Mouse (Mus musculus) intestine, embryonic 16.5 days (tissue): ENCODE data around the gene Atpaf1. TPM values are rescaled to one million over a fixed set of nuclear protein-coding genes. Genes with fewer than 3 reads are reported as not detected.

Experiments
- ATAC-seq: fragments of 200-750 bp; cut with Nextera tagmentation; 2 replicates; pipeline ENCODE4 v1.8.0; 2017; ENCODE audit warnings: moderate TSS enrichment, moderate library complexity
- H3K27ac ChIP-seq: fragments of 300-500 bp; sonication (generic); 2 replicates; pipeline ENCODE4 v1.5.1; 2014; ENCODE audit warnings: mild to moderate bottlenecking, low read length
- H3K27me3 ChIP-seq: fragments of 300-500 bp; sonication (generic); replicated peaks from 2 replicates; pipeline ENCODE4 v1.6.1; 2014; ENCODE audit warnings: low read length, control low read depth, mixed read lengths; ENCODE audit not compliant: control insufficient read depth, insufficient read depth
- H3K36me3 ChIP-seq: fragments of 300-500 bp; sonication (generic); 2 replicates; pipeline ENCODE4 v1.6.1; 2014; ENCODE audit warnings: low read length, control low read depth; ENCODE audit not compliant: control insufficient read depth, insufficient read depth
- H3K4me1 ChIP-seq: fragments of 300-500 bp; sonication (generic); 2 replicates; pipeline ENCODE4 v1.6.1; 2014; ENCODE audit warnings: low read length, control low read depth, mixed read lengths; ENCODE audit not compliant: control insufficient read depth, insufficient read depth
- H3K4me2 ChIP-seq: fragments of 300-500 bp; sonication (generic); 2 replicates; pipeline ENCODE4 v1.6.1; 2014; ENCODE audit warnings: low read depth, low read length, control low read depth
- H3K4me3 ChIP-seq: fragments of 300-500 bp; sonication (generic); 2 replicates; pipeline ENCODE4 v1.5.1; 2014; ENCODE audit warnings: mild to moderate bottlenecking, low read length
- H3K9ac ChIP-seq: fragments of 300-500 bp; sonication (generic); 2 replicates; pipeline ENCODE4 v1.6.1; 2014; ENCODE audit warnings: low read depth, low read length
- H3K9me3 ChIP-seq: fragments of 300-500 bp; sonication (generic); 2 replicates; pipeline ENCODE4 v1.6.1; 2016; ENCODE audit warnings: low read length, control low read depth; ENCODE audit not compliant: control insufficient read depth
- WGBS: fragments of 180-500 bp; shearing (Covaris S2); extraction: QIAGEN DNeasy Blood & Tissue Kit; methylation state at CpG from one replicate; pipeline ENCODE4 v1.1.7; 2014; 5-methylcytosine and 5-hydroxymethylcytosine counted together
- polyA plus RNA-seq: library from polyadenylated mRNA; unstranded; fragments of >200 nt; fragmentation: Nextera tagmentation; extraction: Ambion mirVana; gene quantifications from 2 replicates; pipeline ENCODE4 v1.2.1, GENCODE M21; 2015

Gene Atpaf1
- polyA plus RNA-seq, 1 experiment from 2014 or later = 52.8 TPM

DNA sequence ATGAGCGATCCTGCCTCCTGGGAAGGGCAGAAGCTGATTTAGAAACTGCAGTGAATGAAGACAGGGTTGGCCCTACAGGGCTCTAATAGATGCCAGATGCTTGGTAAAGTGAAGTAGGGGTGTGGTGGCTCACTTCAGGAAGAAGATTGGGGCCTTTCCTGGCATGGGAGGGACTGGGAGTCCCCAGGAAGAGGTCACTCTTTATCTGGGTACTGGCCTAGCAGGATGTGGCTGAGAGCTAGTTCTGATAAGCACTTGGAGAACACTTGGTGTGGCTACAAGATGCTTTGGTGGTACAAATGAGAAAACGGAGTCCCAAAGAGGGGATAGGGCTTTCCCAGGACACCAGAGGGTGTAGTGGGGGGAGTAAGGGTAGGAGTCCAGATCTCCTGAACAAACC lies 39.6 kb downstream of the Atpaf1 start:
- Histone ChIP-seq H3K27ac (no peak overlapping the region), H3K4me1 (peaks cover 17% of the 10 kb centered on the region), H3K4me3 (no peak overlapping the region), H3K4me2 (no peak overlapping the region), H3K36me3 (no peaks in the 10 kb centered on the region), H3K9ac (no peak overlapping the region), H3K9me3 (no peaks in the 10 kb centered on the region), H3K27me3 (no peaks in the 10 kb centered on the region)
- 74% methylated on average over 2 of the region's 2 CpGs for WGBS
- ATAC-seq = no peak

DNA sequence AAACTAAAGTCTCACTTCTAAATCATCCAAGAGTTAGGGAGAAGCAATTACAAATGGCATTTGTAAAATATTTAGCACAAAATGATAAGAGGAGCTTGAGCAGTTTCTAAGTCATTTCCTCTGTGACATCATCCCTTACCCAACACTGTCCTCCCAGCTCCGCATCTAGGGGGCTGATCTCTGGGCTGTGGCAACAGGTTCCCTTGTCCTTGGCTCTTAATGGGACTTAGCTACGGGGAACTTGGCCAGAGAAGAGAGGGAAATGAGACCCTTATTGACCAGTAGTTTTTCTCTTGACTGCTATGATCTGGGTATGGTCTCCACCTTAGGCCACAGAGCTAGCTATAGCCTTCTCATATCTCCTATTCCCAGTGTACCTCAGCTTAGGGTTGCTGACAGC lies 40.7 kb downstream of the Atpaf1 start:
- WGBS = 77% methylated on average over 2 of the region's 2 CpGs
- Histone ChIP-seq H3K27me3 (no peaks in the 10 kb centered on the region), H3K4me2 (no peak overlapping the region), H3K9ac (no peak overlapping the region), H3K27ac (no peak overlapping the region), H3K36me3 (no peaks in the 10 kb centered on the region), H3K4me1 (peaks cover 23% of the 10 kb centered on the region), H3K4me3 (no peak overlapping the region), H3K9me3 (no peaks in the 10 kb centered on the region)
- no peak for ATAC-seq

DNA sequence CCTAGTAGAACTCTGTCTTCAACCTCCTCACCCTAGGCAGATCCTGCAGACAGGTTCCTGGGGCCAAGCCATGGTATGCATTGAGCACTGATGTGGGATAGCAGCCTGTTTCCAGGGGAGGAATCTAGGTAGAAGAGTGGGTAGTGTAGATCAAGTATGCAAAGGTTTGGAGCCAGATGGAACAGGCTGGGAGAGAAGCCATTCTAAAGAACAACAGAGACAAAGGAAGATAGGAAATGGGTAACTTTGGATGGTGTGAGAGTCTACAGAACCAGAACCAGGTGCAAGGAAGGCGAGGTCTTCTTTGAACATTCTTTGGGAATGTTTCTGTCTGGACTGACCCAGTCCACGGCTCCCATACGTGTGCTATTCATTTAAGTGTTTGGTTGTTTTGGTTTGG lies 42.5 kb downstream of the Atpaf1 start:
- no peak overlapping the region for H3K4me3 ChIP-seq
- no peaks in the 10 kb centered on the region for H3K27me3 ChIP-seq
- no peaks in the 10 kb centered on the region for H3K9me3 ChIP-seq
- no peak for ATAC-seq
- H3K36me3 ChIP-seq = no peaks in the 10 kb centered on the region
- H3K4me2 ChIP-seq = peak overlapping the region; percentile 79; the same call in 1 of the 2 replicates
- WGBS = 73% methylated on average over 3 of the region's 3 CpGs
- H3K27ac ChIP-seq = no peak overlapping the region
- peaks cover 23% of the 10 kb centered on the region for H3K4me1 ChIP-seq
- H3K9ac ChIP-seq = no peak overlapping the region

DNA sequence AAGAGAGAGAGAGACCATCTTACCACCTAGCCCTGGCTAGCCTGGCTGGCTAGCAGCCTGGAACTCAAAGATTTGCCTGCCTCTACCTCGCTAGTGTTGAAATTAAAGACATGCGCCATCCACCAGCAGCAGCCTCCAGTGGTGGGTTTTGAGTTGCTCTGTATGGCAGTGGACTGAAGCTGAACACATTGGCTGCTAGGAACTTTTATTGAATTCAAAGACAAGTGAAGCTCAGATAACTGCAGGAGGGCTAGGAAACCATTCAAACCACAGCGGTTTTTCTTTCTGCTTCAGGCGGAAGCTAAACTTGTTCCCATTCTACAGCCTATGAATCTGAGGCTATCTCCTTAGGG lies 42.9 kb downstream of the Atpaf1 start:
- Histone ChIP-seq H3K9me3 (no peaks in the 10 kb centered on the region), H3K27ac (peak overlapping the region; percentile 93), H3K36me3 (no peaks in the 10 kb centered on the region), H3K4me2 (peak overlapping the region; percentile 79), H3K4me1 (peaks cover 26% of the 10 kb centered on the region), H3K9ac (peak overlapping the region; percentile 85), H3K4me3 (peak overlapping the region; percentile 74), H3K27me3 (no peaks in the 10 kb centered on the region)
- WGBS = 7% methylated on average over 4 of the region's 4 CpGs
- peak; percentile 0; the same call in 1 of the 2 replicates for ATAC-seq

DNA sequence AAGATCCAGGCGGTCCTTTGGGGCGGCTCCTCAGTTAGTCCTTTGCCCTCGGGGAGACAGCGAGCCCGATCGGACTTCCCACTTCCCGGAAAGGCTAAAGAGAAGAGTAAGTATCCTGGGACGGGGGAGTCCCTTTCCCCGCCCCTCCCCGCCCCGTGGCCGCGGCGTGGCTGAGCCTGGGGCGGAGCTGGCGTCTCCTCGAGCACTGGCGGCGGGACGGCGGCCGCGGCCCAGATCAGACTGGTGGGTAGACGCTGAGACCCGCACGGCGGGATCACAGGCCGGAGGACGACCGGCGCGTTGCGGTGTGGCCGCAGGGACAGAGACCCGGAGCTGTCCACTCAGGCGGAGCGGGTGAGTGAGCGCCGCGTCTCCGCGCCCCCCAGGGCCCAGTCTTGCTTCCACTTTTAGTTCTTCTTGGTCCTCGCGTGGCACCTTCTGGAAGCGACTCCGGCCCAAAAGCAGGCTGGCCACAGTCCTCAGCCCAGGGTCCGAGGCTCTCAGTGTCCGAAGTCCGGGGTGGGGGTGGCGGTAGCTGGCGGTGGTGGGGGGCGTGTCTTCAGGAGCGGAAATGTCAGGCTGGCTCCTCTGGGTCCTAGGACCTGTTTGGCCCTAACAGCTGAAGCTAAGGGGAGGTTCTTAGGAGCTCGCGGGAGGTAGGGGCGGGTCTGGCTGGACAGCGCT lies 43.4 kb downstream of the Atpaf1 start, which contains the start of gene Mob3c:
Gene Mob3c (plus strand): TSS at position 205 of the 684 bp plus-strand sequence.
- H3K4me2 ChIP-seq = peak within 1 kb of the TSS; percentile 79
- H3K27me3 ChIP-seq = no peaks in the 10 kb centered on the region
- H3K27ac ChIP-seq = peak within 1 kb of the TSS; percentile 93
- H3K36me3 ChIP-seq = no peaks in the 10 kb centered on the region
- peaks cover 26% of the 10 kb centered on the region for H3K4me1 ChIP-seq
- ATAC-seq = peak; percentile 97
- peak within 1 kb of the TSS; percentile 85 for H3K9ac ChIP-seq
- peak within 1 kb of the TSS; percentile 74 for H3K4me3 ChIP-seq
- no peaks in the 10 kb centered on the region for H3K9me3 ChIP-seq
- under 1% methylated on average over 57 of the region's 57 CpGs for WGBS

DNA sequence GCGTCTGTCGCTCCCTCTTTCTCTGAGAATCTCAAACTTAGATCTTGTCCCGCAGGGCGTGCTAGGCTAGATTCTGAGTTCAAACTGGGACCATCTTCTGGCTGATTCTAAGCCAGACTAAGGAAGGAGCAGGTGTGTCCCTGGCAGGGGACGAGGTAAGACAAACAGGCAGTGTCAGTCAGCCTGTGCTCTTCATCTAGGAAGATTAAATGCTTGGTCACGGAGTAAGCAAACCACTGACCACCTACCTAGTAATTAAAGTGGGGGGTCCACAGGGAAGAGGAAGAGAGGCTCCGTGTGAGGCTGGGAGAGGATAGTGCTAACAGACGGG lies 43.9 kb downstream of the Atpaf1 start:
- Histone ChIP-seq H3K9me3 (no peaks in the 10 kb centered on the region), H3K27ac (no peak overlapping the region)
- WGBS = 10% methylated on average over 8 of the region's 8 CpGs

DNA sequence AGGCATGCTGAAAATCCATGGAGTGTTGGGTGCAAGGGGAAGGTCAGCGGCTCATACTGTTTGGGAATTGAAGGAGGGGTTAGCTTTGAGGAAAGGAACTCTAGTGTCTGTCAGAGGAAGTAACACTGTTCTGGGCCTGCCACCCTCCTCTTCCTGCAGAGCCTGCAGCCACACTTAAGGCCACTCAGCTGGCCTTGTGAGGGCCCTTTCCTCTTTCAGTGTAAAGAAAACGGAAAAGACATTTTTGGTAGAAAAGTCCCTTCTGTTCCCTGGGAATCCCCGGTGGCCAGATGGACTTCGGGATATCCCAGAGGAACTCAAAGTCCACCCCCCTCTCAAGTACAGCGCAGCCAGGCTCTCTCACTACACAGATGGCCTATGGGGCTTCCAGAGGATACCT lies 45.9 kb downstream of the Atpaf1 start:
- H3K36me3 ChIP-seq = no peaks in the 10 kb centered on the region
- no peaks in the 10 kb centered on the region for H3K27me3 ChIP-seq
- no peak overlapping the region for H3K4me2 ChIP-seq
- ATAC-seq = no peak
- H3K9me3 ChIP-seq = no peaks in the 10 kb centered on the region
- no peak overlapping the region for H3K9ac ChIP-seq
- 78% methylated on average over 5 of the region's 5 CpGs for WGBS
- no peak overlapping the region for H3K4me3 ChIP-seq
- no peak overlapping the region for H3K27ac ChIP-seq
- H3K4me1 ChIP-seq = peaks cover 22% of the 10 kb centered on the region

More for the DNA sequence above, 43.9 kb downstream of the Atpaf1 start:
- Histone ChIP-seq H3K27me3 (no peaks in the 10 kb centered on the region), H3K4me3 (peak overlapping the region; percentile 74), H3K9ac (peak overlapping the region; percentile 85), H3K4me1 (peaks cover 26% of the 10 kb centered on the region), H3K4me2 (peak overlapping the region; percentile 79), H3K36me3 (no peaks in the 10 kb centered on the region)
- ATAC-seq = no peak

DNA sequence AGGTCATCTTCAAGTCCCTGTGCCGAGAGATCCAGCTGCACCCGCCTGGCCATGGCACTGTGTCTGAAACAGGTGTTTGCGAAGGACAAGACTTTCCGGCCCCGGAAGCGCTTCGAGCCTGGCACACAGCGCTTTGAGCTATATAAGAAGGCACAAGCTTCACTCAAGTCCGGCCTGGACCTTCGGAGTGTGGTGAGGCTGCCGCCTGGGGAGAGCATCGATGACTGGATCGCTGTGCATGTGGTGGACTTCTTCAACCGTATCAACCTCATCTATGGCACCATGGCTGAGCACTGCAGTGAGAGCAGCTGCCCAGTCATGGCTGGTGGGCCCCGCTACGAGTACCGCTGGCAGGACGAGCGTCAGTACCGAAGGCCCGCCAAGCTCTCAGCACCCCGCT lies 46.6 kb downstream of the Atpaf1 start:
- H3K4me3 ChIP-seq = no peak overlapping the region
- no peak overlapping the region for H3K9ac ChIP-seq
- H3K4me2 ChIP-seq = no peak overlapping the region
- no peaks in the 10 kb centered on the region for H3K27me3 ChIP-seq
- no peaks in the 10 kb centered on the region for H3K36me3 ChIP-seq
- peaks cover 22% of the 10 kb centered on the region for H3K4me1 ChIP-seq
- no peak overlapping the region for H3K27ac ChIP-seq
- no peaks in the 10 kb centered on the region for H3K9me3 ChIP-seq
- no peak for ATAC-seq
- 94% methylated on average over 22 of the region's 22 CpGs for WGBS

DNA sequence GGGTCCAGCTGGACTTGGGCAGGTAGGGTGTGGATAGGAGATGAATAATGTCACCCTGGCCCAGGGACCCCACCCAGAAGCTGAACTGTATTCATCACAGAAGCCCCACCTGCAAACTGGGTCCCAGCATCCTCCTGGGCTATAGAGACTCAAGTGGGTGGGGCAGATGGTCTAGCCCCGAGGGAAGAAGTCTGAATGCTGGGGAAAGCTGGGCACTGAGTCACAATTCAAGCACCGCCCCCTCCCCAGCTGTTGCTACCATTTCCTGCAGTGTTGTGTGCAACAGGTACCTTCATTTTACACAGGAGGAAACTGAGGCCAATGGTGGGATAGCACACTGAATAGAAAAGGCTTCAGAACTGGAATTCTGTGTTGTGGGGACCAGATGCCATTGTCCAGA lies 47.4 kb downstream of the Atpaf1 start:
- Histone ChIP-seq H3K9ac (no peak overlapping the region), H3K36me3 (no peaks in the 10 kb centered on the region), H3K4me1 (peaks cover 22% of the 10 kb centered on the region), H3K4me2 (no peak overlapping the region), H3K27me3 (no peaks in the 10 kb centered on the region), H3K4me3 (no peak overlapping the region), H3K27ac (peak overlapping the region; percentile 24; the same call in 1 of the 2 replicates), H3K9me3 (no peaks in the 10 kb centered on the region)
- ATAC-seq = no peak
- 50% methylated on average over 2 of the region's 2 CpGs for WGBS

DNA sequence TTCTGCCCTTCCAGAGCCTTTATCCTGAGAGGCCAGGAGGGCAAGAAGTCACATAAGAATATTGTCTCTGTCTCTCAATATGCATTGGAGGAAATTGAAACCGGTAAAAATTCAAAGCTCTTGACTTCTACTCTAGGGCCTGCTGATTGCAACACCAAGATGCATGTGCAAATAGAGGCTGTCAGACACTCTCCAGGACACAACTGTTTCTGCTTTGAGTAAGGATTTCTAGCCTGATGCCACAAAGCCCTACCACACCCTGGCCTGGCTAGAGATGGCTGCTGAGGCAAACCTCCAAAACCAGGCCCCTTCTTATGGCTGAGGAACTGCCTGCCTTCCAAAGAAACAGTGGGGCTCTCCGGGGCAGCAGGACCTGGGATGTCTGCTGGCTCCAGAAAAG lies 51.0 kb downstream of the Atpaf1 start:
- 88% methylated on average over 2 of the region's 2 CpGs for WGBS
- no peak for ATAC-seq
- Histone ChIP-seq H3K4me2 (no peak overlapping the region), H3K9ac (no peak overlapping the region), H3K27me3 (no peaks in the 10 kb centered on the region), H3K9me3 (no peaks in the 10 kb centered on the region), H3K36me3 (no peaks in the 10 kb centered on the region), H3K4me1 (peaks cover 6% of the 10 kb centered on the region; the same call in 1 of the 2 replicates), H3K4me3 (no peak overlapping the region), H3K27ac (no peak overlapping the region)
